Mouse (Mus musculus) cerebellum, adult 11-12 months (tissue): ENCODE measurements around the gene AU022252.
A peak's percentile ranks its signal among the peaks of the same experiment; 100 is the strongest.

ENCODE experiments used
- DNase-seq: peaks from one replicate; pipeline ENCODE4 v3.0.0; 2022

Gene AU022252

DNA sequence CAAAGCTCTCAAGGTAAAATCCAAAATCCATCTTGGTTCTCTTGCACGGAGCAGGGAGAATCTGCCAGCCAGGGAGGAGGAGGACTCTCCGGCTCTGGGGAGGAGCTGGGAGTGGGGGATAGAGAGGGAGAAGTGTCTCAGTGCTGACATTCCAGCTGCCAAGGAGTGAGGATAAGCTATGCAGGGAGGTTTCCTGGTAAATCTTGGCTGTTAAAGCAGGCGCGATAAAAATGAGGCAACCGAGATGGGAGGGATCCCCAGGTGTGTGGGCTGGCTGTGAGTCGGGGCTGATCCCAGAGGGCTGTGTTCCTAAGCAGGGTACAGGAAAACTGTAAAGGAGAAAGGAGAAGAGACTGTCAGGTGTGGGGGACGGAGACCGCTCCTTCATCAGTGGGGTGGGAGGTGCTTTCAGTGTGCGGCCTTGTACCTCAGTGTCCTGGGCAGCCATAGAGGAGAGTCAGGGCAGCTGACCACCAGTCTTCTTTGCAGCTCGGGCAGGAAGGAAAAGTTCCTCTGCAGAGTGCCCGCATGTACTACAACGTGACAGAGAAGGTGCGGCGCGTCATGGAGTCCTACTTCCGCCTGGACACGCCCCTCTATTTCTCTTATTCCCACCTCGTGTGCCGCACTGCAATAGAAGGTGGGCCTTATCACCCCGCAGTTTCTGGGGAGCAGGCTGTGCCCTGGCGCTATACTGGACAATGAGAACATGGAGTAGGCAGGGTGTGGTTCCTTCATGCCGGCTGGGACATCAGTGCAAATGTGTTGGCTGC is 12.1 kb upstream of the AU022252 start:
- DNase-seq: no peak

DNA sequence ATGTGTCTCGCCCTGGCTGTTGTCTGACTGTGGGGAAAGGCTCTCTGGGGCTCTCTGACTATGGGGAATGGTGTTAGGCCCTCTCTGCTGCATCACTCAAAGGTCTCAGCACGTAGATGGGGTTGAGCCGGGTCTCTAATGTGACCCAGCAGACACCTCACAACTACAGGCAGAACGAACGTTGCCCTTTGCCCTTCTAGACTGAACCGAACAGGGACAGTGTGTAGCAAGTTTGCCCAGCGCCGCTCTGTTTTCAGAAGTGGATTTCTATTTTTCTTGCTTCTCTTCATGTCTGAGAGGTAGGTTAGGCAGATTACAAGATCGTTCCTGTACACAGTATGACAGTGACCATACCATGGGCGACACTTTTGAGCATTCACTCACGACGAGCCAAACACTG is 10.1 kb upstream of the AU022252 start:
- DNase-seq: no peak

DNA sequence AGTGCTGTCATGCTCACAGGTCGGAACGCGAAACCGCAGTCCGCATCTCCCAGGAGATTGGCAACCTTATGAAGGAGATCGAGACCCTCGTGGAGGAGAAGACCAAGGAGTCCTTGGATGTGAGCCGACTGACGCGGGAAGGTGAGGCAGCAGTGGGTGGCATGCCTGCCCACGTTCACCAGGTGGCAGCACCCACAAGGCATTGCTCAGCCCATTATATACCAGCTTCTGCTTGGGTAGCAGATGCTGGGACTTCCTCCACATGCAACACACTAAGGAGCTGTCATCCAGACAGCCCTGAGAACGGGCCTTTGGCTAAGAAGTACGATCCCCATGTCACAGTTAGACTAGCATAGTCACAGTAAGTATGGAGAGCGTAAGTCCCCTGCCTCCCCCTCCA is 9.2 kb upstream of the AU022252 start:
- no peak for DNase-seq

DNA sequence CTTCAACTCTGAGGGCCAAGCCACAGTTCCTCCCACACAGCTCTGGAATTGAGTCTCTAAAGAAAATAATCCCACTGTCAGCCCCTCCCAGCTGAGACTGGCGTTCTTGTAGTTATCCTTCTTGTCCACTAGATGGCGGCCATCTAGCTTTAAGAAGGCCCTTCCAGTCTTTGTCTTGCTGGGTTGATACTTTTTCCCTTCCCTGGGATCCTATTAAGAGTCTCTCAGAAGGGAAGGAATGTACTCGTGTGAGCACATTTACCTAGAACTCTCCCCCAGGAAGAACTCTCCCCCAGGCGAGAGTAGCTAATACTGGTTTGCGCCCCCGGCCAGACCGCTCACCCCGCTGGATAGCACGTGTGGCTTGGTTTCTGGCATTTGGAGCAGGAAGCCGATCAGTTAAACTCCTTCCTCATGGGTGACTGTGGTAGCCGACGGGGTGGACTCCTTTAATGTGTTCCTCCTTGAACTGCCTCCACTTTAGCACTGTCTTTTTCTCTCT is 6.7 kb upstream of the AU022252 start:
- no peak for DNase-seq

DNA sequence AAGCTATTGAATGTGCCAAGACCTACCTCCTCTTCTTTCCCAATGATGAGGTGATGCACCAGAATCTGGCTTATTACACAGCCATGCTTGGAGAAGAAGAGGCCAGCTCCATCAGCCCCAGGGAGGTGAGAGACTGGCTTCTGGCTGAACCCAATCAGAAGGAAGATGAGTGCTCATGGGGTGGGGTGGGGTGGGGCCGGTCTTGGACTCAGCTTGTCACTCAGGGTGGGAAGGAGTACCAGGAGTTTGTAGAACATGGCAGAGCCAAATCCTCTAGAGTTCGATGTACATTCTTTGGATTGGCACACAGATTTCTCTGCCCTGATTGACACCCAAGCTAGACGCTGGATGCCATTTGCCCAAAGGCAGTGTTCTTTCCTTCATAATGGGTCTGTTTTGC is 6.1 kb upstream of the AU022252 start:
- no peak for DNase-seq

DNA sequence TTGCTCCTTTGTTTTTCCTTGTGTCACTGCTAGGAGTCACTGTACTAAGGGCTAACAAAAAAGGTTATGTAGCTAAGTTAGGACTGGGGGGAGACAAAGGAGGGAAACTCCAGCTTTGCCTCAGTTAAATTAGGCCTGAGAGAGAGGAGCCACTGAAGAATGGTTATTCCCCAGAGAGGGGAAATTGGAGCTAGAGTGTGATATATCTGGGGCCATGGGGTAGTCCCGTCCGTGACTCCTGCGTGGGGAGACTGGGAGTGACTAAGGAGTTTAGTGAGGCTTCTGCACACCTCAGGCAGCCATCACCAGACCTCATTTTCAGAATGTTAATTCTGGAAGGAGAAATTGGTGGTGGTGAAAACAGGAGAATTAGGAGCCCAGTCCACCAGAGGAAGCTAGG is 1.8 kb upstream of the AU022252 start:
- no peak for DNase-seq

DNA sequence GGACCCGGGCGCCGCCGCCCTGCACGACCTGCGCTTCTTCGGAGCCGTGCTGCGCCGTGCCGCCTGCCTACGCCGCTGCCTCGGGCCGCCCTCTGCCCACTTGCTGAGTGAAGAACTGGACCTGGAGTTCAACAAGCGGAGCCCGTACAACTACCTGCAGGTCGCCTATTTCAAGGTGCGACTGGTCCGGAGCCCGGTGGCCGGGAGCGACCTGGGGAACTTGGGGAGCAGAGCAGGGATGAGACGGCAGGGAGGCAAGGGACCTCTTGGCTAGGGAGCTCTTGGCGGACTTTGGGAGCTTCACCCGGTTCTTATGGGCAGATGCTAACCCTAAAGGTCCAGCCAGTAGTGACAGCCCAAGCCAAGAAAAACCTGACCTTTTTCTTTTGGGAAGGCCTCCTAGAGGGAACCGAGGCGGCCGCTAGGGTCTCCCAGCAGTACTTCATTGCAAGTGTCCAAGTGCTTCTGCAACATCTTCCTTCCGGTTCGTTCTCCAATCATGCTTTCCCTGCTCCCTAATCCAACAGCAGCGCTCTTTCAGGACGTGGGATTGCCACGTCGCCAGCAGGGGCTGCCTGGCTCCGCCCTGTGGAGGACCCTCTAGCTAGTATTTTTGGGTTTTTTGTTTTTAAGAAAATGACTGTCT is 867 bp upstream of the AU022252 start:
- peak; percentile 64 for DNase-seq

DNA sequence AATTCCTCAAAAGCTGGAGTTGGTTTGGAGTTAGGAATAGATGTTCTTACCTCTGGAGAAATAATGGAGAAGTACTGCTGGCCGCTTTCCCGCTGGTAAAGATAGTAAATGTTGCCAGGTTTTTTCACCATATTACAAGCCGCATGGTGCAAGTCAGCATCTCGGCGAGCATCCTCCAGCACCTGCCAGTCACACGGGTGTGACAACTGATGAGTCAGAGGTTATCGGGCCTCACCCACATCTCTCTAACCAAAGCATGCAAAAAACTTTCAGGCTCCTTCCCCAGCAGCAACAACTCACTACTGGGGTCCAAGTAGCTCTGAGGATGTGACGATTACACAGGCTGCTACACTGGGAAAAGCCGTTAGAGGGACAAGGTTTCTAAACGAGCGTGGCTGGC is 5.8 kb downstream of the AU022252 start:
- DNase-seq: no peak

DNA sequence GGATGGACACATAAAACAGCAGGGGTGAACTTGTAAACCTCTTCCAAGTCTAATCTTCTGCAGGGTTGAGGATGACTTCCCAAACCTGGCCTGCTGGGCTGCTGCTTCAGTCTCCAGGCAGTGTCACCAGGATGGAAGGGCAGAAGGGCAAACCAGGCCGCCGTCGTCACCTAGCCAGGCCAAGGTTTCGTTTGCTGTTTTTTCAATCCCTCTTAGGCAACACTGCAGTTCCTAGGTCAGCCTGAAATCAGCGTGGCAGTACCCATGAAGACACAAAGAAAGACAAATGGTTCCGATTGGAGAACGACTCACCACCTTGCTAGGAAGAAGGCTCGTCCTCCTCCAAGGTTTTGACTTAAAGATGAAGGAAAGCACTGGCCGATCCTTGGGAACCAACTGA is 6.8 kb downstream of the AU022252 start:
- no peak for DNase-seq

DNA sequence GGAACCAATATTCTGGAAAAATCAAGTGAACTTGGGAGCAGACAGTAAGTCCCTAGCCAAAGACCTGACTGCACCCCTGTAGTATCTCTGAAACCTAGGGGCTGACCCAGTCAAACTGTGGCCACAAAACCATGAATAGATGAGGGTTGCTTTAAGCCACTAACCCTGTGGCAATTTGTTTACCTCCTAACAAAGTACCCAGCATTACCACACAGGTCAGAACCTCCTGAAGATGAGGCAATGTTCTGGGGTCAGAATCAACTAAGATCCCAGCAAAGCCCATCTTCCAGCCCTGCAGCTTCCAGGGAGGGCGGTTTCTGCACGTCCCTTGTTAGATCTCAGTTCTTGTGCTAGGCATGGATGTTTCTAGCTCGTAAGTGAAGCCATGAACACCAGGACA is 8.0 kb downstream of the AU022252 start:
- DNase-seq: no peak

DNA sequence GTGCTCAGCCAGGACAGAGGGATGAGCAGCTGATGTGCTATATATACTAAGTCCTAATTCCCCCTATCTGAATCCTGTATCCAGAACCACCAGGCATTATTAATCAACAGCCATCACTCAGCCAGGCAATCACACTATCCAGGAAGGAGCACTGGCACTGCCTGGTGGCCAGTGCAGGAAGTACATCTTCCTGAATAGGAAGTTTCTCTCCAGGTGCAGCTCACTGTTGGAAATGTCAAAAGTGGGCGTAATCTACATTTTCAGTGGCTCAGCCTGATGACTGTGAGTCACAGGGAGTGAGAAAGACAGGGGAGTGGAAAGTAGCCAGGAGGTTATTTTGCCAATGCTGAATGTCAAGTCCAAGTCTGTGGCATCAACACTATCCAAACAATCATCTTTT is 8.8 kb downstream of the AU022252 start:
- DNase-seq: no peak

DNA sequence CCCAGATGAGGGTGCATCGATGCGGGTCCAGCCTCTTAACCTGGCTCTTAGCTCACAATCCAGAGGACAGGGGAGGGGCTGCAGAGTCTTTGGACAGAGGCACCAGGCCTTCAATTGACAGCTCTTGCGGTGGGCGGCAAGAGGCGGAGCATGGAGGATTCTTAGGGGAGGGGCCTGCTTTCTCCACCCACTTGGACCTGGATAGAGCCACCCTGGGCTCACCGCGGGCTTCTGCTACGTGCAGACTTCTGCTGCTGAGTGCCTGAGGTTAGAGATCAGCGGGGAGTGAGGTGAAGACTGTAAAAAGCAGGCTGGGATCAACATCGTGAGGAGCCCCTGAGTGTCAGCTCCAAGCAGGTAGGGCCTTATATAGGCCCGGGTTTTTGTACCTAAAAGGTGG is 14.3 kb downstream of the AU022252 start, which contains the start of gene Tmem269:
Tmem269 (minus strand) TSS at position 49 of the 400 bp plus-strand sequence.
- no peak for DNase-seq

DNA sequence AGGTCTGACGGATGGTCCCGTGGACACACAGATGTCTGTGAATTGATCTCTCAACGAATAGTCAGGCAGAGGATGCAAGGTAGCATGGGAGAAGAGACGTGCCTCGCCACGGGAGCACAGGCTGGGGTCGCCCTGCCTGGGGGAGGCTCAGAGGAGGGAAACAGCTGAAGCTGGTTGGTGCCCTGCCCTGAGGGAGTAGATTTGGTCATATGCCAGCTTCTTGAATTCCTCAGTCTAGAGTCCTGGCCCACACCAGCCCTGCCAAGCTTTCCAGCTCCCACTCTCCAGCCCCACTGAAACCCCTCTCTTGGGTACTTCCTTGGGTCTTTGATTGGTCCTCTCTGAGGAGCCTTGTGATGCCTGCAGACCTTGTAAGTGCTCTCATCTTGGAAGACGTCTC is 15.8 kb downstream of the AU022252 start:
- no peak for DNase-seq

DNA sequence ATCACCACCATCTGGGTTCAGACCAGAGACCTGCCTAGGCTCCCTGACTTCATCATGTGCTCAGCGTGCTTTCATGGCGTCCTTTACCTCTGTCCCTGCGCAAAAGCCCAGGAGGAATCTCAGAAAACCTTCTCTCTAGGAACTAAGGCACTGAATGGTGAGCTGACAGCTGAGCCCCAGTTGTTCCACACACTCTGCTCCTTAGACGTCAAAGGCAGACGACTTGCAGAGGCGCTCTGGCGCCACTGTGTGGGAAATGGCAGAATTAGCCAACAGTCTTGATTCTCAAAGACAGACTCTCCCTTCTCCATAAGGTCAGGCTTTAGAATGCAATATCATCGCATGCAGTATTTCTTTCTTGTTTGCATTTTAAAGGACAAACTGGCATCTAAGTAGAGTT is 27.8 kb downstream of the AU022252 start:
- no peak for DNase-seq

DNA sequence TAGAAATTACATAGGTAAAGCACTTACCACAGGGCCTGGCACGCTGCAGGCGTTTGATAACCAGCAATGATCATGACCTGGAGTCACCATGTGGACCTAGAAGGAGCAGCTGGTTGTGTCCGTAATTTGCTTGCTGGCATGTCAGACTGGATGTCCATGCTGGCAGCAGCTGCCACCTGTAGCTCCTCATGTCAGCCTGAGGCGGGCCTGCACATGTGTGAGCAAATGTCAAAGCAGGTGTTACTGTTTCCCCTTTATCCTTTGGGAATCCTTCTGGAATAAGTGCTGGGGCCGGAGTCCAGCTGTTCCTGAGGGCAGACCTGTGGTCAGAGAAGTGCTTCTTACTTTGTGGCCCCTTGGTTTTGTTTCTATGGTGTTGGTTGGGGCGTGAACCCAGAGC is 34.4 kb downstream of the AU022252 start:
- DNase-seq: no peak

DNA sequence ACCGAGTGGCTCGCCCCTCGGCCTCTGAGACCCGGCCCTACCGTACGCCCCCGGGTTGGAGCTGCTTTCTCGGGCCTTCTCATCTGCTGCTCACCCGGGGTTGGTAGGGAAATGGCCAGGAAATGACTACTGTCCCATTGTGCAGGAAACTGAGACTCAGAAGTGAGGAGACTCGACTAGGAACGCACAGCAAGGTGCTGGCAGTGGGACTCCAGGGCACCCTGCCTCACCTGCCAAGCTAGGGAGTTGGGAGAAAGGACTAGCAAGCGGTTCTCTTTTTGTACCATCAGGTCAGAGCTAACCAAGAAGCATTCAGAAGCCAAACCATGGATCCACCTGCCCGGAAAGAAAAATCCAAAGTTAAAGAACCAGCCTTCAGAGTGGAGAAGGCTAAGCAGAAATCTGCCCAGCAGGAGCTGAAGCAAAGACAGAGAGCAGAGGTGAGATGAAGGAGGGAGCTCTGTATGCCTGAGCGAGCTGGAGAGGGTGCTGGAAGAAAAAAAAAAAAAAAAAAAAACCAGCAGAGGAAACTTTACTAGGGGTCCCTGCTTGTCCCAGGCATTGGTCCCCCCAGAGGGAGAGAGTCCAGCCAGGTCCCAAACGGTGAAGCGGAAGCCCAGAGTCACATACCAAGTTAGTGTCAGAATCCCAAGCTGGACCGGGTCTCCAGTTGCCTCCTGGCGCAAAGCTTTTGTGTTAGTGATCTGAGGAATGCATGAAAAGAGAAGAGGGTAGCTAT is 36.8 kb downstream of the AU022252 start:
- DNase-seq: peak; percentile 50

DNA sequence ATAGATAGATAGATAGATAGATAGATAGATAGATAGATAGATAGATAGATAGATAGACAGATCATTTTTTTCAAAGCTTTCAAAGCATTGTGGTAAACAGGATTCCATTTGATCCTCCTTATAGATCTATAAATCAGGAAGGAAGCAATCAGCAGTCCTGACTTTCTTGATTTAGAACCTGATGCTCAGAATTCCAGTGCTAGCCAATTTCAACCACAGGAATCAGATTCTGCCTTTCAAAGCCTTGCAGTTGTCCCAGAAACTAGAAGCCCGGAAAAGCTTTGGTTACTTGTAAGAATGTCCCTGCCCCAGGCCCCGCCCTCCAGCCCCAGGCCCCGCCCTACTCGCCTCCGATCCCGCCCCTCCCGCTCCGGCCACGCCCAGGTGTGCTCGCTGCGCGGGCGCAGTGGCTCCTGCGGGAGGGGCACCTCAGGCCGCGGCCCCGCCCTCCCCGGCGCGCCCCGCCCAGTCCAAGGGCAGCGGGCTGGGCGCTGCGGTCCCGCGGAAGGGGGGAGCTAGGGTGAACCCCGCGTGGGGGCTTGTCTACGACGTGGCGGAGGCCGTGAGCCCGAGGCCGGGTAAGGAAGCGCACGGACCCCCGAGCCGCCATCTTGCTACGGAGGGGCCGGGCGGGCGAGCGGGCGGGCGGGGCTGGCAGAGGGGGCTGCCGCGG is 37.5 kb downstream of the AU022252 start, which contains the start of gene Svbp:
Svbp (plus strand) TSS at position 398 of the 673 bp plus-strand sequence.
- DNase-seq: peak; percentile 81

DNA sequence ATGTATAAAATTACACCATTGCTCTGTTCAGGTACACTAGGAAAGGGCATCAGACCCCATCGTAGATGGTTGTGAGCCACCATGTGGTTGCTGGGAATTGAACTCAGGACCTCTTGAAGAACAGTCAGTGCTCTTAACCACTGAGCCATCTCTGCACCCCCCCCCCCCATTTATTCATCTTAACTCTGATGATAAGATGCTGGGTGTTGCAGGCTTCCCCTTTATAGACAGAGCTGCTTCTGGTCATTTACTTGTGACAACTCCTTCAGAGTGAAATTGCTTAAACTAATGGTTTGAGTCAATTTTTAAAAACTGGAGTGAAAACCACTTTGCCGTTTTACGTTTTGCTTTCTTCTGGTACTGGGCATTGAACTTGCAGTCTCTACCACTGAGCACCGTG is 39.8 kb downstream of the AU022252 start:
- DNase-seq: no peak

DNA sequence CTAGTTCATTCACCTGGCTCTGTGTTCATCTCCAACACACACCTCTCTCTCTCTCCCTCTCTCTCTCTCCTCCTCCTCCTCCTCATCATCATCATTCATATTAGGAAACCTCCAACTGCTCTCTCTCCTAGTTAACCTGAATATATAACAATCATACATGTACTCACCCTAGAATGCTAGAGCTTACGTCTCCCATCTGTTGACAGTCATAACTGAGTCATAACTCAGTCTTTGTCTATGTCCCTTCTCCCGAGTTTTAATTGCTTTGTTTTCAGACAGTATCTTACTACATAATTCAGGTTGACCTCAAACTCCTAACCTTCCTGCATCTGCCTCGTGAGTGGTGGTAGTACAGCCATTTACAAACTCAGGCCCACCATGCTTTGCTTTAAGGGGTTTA is 41.2 kb downstream of the AU022252 start:
- no peak for DNase-seq

DNA sequence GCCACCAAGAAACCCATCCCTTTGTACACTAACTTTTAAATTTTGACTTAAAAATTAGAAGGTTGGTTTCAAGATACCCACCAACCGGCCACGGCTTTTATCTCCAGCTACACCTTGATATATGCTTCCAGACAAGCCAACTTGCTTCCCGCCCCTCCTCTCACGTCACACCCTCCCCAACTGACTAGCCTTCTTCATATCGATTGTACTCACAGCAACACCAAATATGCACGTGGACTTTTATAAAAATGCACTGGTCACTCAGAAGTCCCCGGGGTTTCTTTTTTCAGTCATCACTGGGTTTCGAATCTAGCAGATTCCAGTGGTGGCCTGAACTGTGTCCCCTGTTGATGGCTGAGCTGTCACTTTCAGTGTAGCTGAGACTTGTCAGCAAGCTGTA is 41.9 kb downstream of the AU022252 start:
- DNase-seq: no peak

DNA sequence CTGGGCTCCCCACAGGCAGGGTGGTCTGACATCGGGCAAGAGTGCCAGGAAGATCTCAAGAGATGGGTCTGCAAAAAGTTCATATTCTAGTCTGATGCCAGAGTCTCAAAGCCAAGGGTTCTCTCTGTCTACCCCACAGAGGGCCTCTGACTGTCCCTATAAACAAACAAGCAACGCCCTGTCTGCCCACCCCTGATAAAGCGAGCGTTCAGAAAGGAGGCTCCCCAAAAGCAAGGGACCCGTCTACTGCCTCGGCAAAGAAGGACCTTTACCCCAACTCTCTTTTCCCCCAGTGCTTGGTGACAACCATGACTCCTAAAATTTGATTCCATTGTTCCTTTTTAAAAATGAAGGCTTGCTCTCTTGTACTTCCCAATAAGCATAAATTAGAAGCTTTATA is 42.6 kb downstream of the AU022252 start, which contains the start of gene Ermap:
Ermap (minus strand) TSS at position 148 of the 400 bp plus-strand sequence.
- DNase-seq: no peak

DNA sequence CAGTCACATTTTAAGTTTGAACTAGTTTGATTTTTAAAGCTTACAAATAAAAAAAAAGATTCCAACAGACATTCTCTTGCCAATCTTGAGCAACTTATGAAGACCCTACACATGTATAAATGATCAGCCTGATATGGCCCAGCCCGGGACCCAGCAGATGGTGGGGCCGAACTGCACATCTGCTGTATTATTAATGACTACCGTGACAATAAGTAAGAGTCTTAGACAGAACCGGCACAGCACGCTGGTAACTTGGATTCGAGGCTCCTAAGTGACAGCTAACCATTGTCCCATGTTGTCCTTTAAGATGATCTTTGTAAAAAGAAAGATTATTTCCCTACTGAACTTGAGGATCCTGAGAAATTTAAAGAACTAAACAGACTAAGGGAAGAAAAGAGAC is 43.1 kb downstream of the AU022252 start:
- no peak for DNase-seq
